Mouse (Mus musculus) liver, embryonic 14.5 days (tissue): ENCODE results near the gene Gstm4.

Source experiments
- CTCF ChIP-seq: IDR thresholded peaks from 2 replicates; pipeline ENCODE4 v1.5.1; 2016; ENCODE audit warnings: antibody characterized with exemption, low read depth, control low read depth
- EP300 ChIP-seq: IDR thresholded peaks from 2 replicates; pipeline ENCODE4 v1.6.1; 2016; ENCODE audit warnings: antibody characterized with exemption, low read depth

GRCm38 (mm10) chr3:108092536-108093115 is 47.9 kb upstream of the Gstm4 start, which contains the start of gene Gnat2:
- TF ChIP-seq EP300, result no peak
- TF ChIP-seq CTCF, result no peak
